10 mouse cellular contexts compared by ENCODE assay signal in the genomic region with DNA sequence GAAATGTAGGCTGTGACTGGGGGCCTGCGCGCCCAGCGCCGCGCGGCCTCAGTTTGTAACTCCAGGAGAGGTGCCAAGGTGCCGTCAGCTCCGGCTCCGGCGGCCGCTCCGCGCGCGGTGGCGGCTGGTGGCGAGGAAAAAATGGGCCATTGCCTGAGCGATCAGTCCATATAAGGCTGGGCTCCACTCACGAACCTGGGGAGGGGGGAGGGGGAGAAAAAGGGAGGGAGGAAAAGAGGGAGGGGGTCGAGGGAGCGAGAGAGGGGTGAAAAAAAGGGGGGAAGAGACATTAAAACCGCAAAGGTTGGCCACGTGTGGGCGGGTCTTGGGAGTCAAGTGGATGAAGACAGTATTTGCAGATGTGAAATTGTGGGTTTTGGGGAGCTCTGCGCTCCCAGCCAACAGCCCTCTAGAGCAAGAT. TPM values are rescaled to one million over a fixed set of nuclear protein-coding genes. Genes with fewer than 3 reads are reported as not detected.
DNase-seq lines count a peak whose midpoint lies in the region; ATAC-seq and TF ChIP-seq lines count a peak whose summit lies in the region.
"Had no signal": no experiment of that assay in that cellular context is flagged by ENCODE, and none has a peak within 500 bp of the region (broad histone marks: within the 10 kb centered on the region; RNA-seq: fewer than 3 reads in every experiment).

No protein-coding gene starts in this region.

- ATAC-seq in forebrain, embryonic 13.5 days = peak; percentile 22; the same call in 1 of the 2 replicates
- no peak for ATAC-seq in erythroblast, adult 5-6 weeks (replicated peaks; ENCODE audit: low FRiP score, poor library complexity, severe bottlenecking)

- H3K4me3 ChIP-seq in heart, embryonic 10.5 days = peak overlapping the region; percentile 46; the same call in 1 of the 2 replicates
- peak overlapping the region; percentile 56 for H3K4me3 ChIP-seq in E14TG2a.4 (replicated peaks; ENCODE audit: low read length)
- H3K4me3 ChIP-seq in forebrain, embryonic 13.5 days = peak overlapping the region; percentile 17; the same call in 1 of the 2 replicates
- peak overlapping the region; percentile 53 for H3K4me3 ChIP-seq in midbrain, embryonic 10.5 days

- H3K9me3 ChIP-seq in heart, embryonic 10.5 days = no peaks in the 10 kb centered on the region
- H3K9me3 ChIP-seq in E14TG2a.4 (ENCODE audit: low read length) = no peaks in the 10 kb centered on the region
- no peaks in the 10 kb centered on the region for H3K9me3 ChIP-seq in forebrain, embryonic 13.5 days (replicated peaks)
- no peaks in the 10 kb centered on the region for H3K9me3 ChIP-seq in midbrain, embryonic 10.5 days (replicated peaks)

- H3K4me2 ChIP-seq in forebrain, embryonic 13.5 days = peak overlapping the region; percentile 42; the same call in 1 of the 2 replicates

- H3K36me3 ChIP-seq in heart, embryonic 10.5 days = no peaks in the 10 kb centered on the region
- H3K36me3 ChIP-seq in E14TG2a.4 (ENCODE audit: insufficient read depth, low read length) = no peaks in the 10 kb centered on the region
- no peaks in the 10 kb centered on the region for H3K36me3 ChIP-seq in forebrain, embryonic 13.5 days (ENCODE audit: poor library complexity, severe bottlenecking)
- no peaks in the 10 kb centered on the region for H3K36me3 ChIP-seq in midbrain, embryonic 10.5 days

- DNase-seq in heart, embryonic 10.5 days (ENCODE audit: low spot score) = no peak
- no peak for DNase-seq in heart, adult 18-20 months
- DNase-seq in midbrain, embryonic 10.5 days (ENCODE audit: low spot score) = peak; percentile 55
- no peak for DNase-seq in adrenal gland, postnatal 10 days
- no peak for DNase-seq in gastrocnemius, adult 18-20 months (ENCODE audit: low spot score)
- DNase-seq: gastrocnemius, postnatal 25 days had no signal

- H3K27ac ChIP-seq in heart, embryonic 10.5 days = no peak overlapping the region
- no peak overlapping the region for H3K27ac ChIP-seq in forebrain, embryonic 13.5 days
- peak overlapping the region; percentile 85 for H3K27ac ChIP-seq in midbrain, embryonic 10.5 days (replicated peaks)

- H3K4me1 ChIP-seq in heart, embryonic 10.5 days = peaks cover 29% of the 10 kb centered on the region
- peaks cover 88% of the 10 kb centered on the region for H3K4me1 ChIP-seq in E14TG2a.4 (replicated peaks; ENCODE audit: low read depth, low read length)
- H3K4me1 ChIP-seq in forebrain, embryonic 13.5 days = peaks cover 36% of the 10 kb centered on the region
- peaks cover 82% of the 10 kb centered on the region for H3K4me1 ChIP-seq in midbrain, embryonic 10.5 days

- 0 out of 2 replicates have a peak overlapping the region, but pooled peaks have one; percentile 2 for H3K9ac ChIP-seq in forebrain, embryonic 13.5 days

- H3K27me3 ChIP-seq in heart, embryonic 10.5 days (ENCODE audit: insufficient read depth, poor library complexity, severe bottlenecking) = peaks cover 98% of the 10 kb centered on the region
- peaks cover 98% of the 10 kb centered on the region for H3K27me3 ChIP-seq in E14TG2a.4 (ENCODE audit: insufficient read depth, low read length)
- H3K27me3 ChIP-seq in forebrain, embryonic 13.5 days = peaks cover 96% of the 10 kb centered on the region
- peaks cover 100% of the 10 kb centered on the region for H3K27me3 ChIP-seq in midbrain, embryonic 10.5 days (ENCODE audit: low read depth, poor library complexity, severe bottlenecking)

- no peak for TF ChIP-seq CTCF in E14TG2a.4 (conservative IDR thresholded peaks at IDR 0.05; ENCODE audit: low read length)

- WGBS in heart, embryonic 10.5 days = under 1% methylated on average over 25 of the region's 25 CpGs
- under 1% methylated on average over 25 of the region's 25 CpGs for WGBS in forebrain, embryonic 13.5 days
- WGBS in midbrain, embryonic 10.5 days = under 1% methylated on average over 25 of the region's 25 CpGs

RNA-seq across cellular contexts. Expression of a gene that starts 7.8 kb away (rescaled TPM):
- 0.08 TPM in 1 of 2 replicates, not detected in the other for polyA plus RNA-seq in heart, embryonic 10.5 days (2016; fragmentation: Nextera tagmentation; extraction: Ambion mirVana)
- total RNA-seq in heart, adult 18-20 months (2021) = not detected
- 3.1 and 3.2 TPM in 2 replicates for polyA plus RNA-seq in forebrain, embryonic 13.5 days (2015; fragmentation: Nextera tagmentation; extraction: Ambion mirVana)
- polyA plus RNA-seq in midbrain, embryonic 10.5 days (2016; fragmentation: Nextera tagmentation; extraction: Ambion mirVana) = 9.2 and 11.2 TPM in 2 replicates
- total RNA-seq in erythroblast, adult 5-6 weeks (2015; ENCODE audit: low replicate concordance) = not detected in 2 replicates
- not detected in 2 replicates for total RNA-seq in erythroblast, adult 5-6 weeks (2017; ENCODE audit: low replicate concordance)
- not detected for total RNA-seq in adrenal gland, postnatal 10 days (2021)
- total RNA-seq in gastrocnemius, adult 18-20 months (2021) = not detected
- total RNA-seq: gastrocnemius, postnatal 25 days had no signal
- polyA plus RNA-seq: C2C12 had no signal
